Mouse (Mus musculus) liver, embryonic 14.5 days (tissue): ENCODE measurements around the gene Atp2c2.

Experiments used
- CTCF ChIP-seq: IDR thresholded peaks from 2 replicates; pipeline ENCODE4 v1.5.1; 2016; ENCODE audit warnings: antibody characterized with exemption, low read depth, control low read depth
- EP300 ChIP-seq: IDR thresholded peaks from 2 replicates; pipeline ENCODE4 v1.6.1; 2016; ENCODE audit warnings: antibody characterized with exemption, low read depth

- TF ChIP-seq CTCF, result no peak
- no peak for TF ChIP-seq EP300
Measured at GRCm38 (mm10) chr8:119788607-119789381, 89.0 kb downstream of the Atp2c2 start.
